Mouse (Mus musculus): Measurements from ENCODE around the gene Med14. TPM values are rescaled to one million over a fixed set of nuclear protein-coding genes. Genes with fewer than 3 reads are reported as not detected.

Med14 gene
- polyA plus RNA-seq, 1 experiment from 2014 or later = 14.5 TPM

DNA sequence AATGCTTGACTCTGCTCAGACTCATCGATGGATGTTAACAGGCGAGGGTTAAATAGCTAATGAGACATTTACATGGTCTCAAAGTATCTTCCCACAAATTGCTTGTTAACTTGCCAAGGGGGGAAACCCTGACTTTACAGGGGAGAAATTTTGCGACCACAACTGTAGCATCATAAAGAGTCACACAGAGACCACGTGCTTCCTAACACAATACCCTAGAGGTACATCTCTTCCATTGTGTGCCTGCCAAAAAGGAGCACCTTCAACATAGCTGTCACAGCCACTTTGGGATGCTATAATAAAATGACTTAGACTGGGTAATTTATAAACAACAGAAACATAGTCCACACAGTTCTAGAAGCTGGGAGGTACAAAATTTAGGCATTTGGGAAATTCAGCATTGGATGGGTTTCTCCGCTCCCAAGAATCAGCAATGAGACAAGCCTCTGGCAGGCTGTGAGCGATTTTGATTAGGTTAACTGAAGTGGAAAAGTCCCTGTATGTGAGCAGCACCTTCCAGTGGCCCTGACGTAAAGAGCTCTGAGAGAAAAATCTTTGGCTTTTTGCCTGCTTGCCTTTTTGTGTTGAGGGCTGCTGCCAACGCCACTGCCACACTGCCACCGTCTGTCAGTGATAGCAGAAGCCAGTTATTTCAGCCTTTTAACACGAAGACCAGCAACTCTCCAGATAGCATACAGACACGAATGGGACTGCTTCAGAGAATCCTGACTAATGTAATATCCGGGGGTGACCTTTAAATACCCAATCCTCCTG is 116.2 kb downstream of the Med14 start:
- no peaks in the 10 kb centered on the region for H3K36me3 ChIP-seq
- no peaks in the 10 kb centered on the region for H3K9me3 ChIP-seq
- ATAC-seq = 0 out of 2 replicates have a peak, but pooled peaks have one; percentile 45
- H3K4me3 ChIP-seq (replicated peaks) = no peak overlapping the region
- no peak overlapping the region for H3K4me2 ChIP-seq (replicated peaks)
- 60% methylated on average over 12 of the region's 12 CpGs for WGBS
- peak overlapping the region; percentile 30; the same call in 1 of the 2 replicates for H3K27ac ChIP-seq
- no peaks in the 10 kb centered on the region; the same call in 1 of the 2 replicates for H3K4me1 ChIP-seq (replicated peaks)
- no peaks in the 10 kb centered on the region for H3K27me3 ChIP-seq
- no peak overlapping the region for H3K9ac ChIP-seq (replicated peaks)

DNA sequence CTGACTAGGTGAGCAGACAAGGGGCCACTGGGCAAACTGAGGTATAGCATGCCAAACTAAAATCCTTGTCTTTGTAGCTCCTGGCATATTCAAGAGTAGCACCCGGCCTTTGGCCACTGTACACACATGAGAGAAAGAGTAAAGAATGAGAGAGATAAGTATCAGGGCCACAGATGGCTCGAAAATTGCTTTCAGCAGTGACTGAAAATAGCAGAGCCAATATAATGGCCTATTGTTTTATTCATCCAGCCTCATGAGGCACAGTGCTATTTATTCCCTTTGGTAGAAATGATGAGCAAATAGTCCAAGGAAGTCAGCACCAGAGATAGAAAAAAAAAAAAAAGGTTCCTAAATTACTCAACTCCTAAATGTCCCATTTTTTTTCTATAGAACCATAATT is 116.9 kb downstream of the Med14 start:
- WGBS = 52% methylated on average over 2 of the region's 2 CpGs
- H3K4me3 ChIP-seq (replicated peaks) = no peak overlapping the region
- no peaks in the 10 kb centered on the region for H3K9me3 ChIP-seq
- no peaks in the 10 kb centered on the region for H3K36me3 ChIP-seq
- no peaks in the 10 kb centered on the region for H3K27me3 ChIP-seq
- no peak for ATAC-seq
- no peak overlapping the region for H3K27ac ChIP-seq
- no peak overlapping the region for H3K4me2 ChIP-seq (replicated peaks)
- H3K9ac ChIP-seq (replicated peaks) = no peak overlapping the region
- no peaks in the 10 kb centered on the region; the same call in 1 of the 2 replicates for H3K4me1 ChIP-seq (replicated peaks)

Other genes with a start within 250 kb of the Med14 start
- 149 and 164 TPM in 2 replicates for gene Atp6ap2, start 174.3 kb downstream of the Med14 start, polyA plus RNA-seq (2015; fragmentation: Nextera tagmentation; extraction: Ambion mirVana)
- 28.4 and 28.9 TPM in 2 replicates for gene 1810030O07Rik, start 88.4 kb downstream of the Med14 start, polyA plus RNA-seq (2015; fragmentation: Nextera tagmentation; extraction: Ambion mirVana)